Mouse (Mus musculus): ENCODE results near the gene Gria4. TPM values are rescaled to one million over a fixed set of nuclear protein-coding genes. Genes with fewer than 3 reads are reported as not detected.

Gene Gria4
- total and polyA plus RNA-seq, 2 experiments = 0.02 to 0.09 TPM

DNA sequence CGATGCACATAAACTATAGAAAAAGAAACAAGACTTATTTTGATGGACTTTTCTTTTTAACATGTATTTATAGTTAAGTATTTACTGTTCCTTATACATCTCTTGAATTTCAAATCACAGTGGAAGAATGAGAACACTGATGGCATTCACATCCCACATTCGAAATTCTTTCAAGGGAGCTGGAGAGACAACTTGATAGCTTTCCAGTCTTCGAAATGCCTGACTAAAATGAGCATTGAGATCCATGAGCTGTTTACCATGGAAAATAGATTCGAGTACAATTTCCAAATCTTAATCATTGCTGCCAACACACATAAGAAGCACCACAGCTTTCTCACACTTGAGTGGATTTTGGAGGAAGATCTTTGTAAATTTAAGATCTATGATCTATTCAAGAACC is 164.1 kb downstream of the Gria4 start:
- H3K27me3 ChIP-seq (ENCODE audit: control insufficient read depth, insufficient read depth, low read length) = no peaks in the 10 kb centered on the region
- TF ChIP-seq CTCF (IDR thresholded peaks at IDR 0.05; ENCODE audit: low read depth, low read length) = no peak
- TF ChIP-seq POLR2A (IDR thresholded peaks at IDR 0.05; ENCODE audit: extremely low read depth, insufficient read depth, low read length) = no peak
- no peak for DNase-seq (ENCODE audit: extremely low read depth, low read depth, low spot score)
- H3K9ac ChIP-seq (ENCODE audit: low read depth, low read length) = no peak overlapping the region
- no peaks in the 10 kb centered on the region for H3K79me2 ChIP-seq (ENCODE audit: control insufficient read depth, insufficient read depth, low read length)
- no peaks in the 10 kb centered on the region for H3K36me3 ChIP-seq (ENCODE audit: control insufficient read depth, insufficient read depth, low read length)
- 61% methylated on average over 4 of the region's 4 CpGs for WGBS
- H3K4me3 ChIP-seq (ENCODE audit: insufficient read depth, low read depth, low read length) = no peak overlapping the region
- H3K27ac ChIP-seq (replicated peaks; ENCODE audit: insufficient read depth, low read depth, low read length) = no peak overlapping the region
- no peaks in the 10 kb centered on the region for H3K4me1 ChIP-seq (ENCODE audit: control insufficient read depth, insufficient read depth, low read length)

DNA sequence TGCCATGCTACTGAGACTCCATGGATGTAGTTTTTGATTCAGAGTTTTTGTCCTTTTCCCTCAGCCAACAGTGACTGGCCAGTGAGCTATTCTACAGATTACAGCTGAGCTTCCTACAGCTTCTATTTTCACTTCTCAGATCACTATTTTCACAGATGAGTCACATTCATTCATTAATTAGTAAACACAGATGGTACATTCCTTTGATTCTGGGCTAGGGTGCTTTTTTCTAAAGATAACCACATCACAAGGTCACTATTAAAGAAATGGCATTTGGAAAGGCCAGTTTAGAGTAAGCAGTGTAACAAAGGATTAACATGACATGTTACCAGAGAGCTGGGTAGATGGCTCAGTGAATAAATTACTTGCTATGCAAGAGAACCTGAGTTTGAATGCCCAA is 180.7 kb downstream of the Gria4 start:
- no peaks in the 10 kb centered on the region for H3K27me3 ChIP-seq (ENCODE audit: control insufficient read depth, insufficient read depth, low read length)
- no peak for TF ChIP-seq CTCF (IDR thresholded peaks at IDR 0.05; ENCODE audit: low read depth, low read length)
- no peak for TF ChIP-seq POLR2A (IDR thresholded peaks at IDR 0.05; ENCODE audit: extremely low read depth, insufficient read depth, low read length)
- no peak overlapping the region for H3K27ac ChIP-seq (replicated peaks; ENCODE audit: insufficient read depth, low read depth, low read length)
- no peak overlapping the region for H3K4me3 ChIP-seq (ENCODE audit: insufficient read depth, low read depth, low read length)
- no peaks in the 10 kb centered on the region for H3K36me3 ChIP-seq (ENCODE audit: control insufficient read depth, insufficient read depth, low read length)
- H3K9ac ChIP-seq (ENCODE audit: low read depth, low read length) = no peak overlapping the region
- DNase-seq (ENCODE audit: extremely low read depth, low read depth, low spot score) = no peak
- H3K4me1 ChIP-seq (ENCODE audit: control insufficient read depth, insufficient read depth, low read length) = no peaks in the 10 kb centered on the region
- H3K79me2 ChIP-seq (ENCODE audit: control insufficient read depth, insufficient read depth, low read length) = no peaks in the 10 kb centered on the region

DNA sequence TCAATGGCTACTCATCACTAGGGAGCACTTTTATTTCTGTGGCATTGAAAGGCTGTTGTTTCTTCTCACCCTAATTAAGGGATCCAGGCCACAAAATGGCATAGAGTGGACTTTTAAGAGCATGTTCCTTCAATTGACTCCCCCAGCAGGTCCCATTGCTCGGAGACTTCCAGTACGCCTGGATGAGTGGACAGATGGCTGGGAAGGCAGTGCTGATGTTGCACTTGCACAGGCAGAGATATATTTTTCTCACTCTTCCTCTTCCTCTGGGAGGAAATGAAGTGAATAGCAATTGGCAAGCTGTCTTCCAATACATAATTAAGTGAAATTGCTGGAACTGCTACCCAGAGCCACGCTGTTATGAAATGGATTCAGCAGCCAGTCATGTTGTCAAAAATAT is 190.7 kb downstream of the Gria4 start:
- Histone ChIP-seq H3K36me3 (ENCODE audit: control insufficient read depth, insufficient read depth, low read length) (no peaks in the 10 kb centered on the region), H3K27me3 (ENCODE audit: control insufficient read depth, insufficient read depth, low read length) (no peaks in the 10 kb centered on the region), H3K79me2 (ENCODE audit: control insufficient read depth, insufficient read depth, low read length) (no peaks in the 10 kb centered on the region), H3K4me1 (ENCODE audit: control insufficient read depth, insufficient read depth, low read length) (no peaks in the 10 kb centered on the region), H3K27ac (replicated peaks; ENCODE audit: insufficient read depth, low read depth, low read length) (no peak overlapping the region), H3K9ac (ENCODE audit: low read depth, low read length) (no peak overlapping the region), H3K4me3 (ENCODE audit: insufficient read depth, low read depth, low read length) (no peak overlapping the region)
- WGBS = 73% methylated on average over 3 of the region's 3 CpGs
- DNase-seq (ENCODE audit: extremely low read depth, low read depth, low spot score) = no peak
- TF ChIP-seq POLR2A (IDR thresholded peaks at IDR 0.05; ENCODE audit: extremely low read depth, insufficient read depth, low read length) (no peak), CTCF (IDR thresholded peaks at IDR 0.05; ENCODE audit: low read depth, low read length) (no peak)

DNA sequence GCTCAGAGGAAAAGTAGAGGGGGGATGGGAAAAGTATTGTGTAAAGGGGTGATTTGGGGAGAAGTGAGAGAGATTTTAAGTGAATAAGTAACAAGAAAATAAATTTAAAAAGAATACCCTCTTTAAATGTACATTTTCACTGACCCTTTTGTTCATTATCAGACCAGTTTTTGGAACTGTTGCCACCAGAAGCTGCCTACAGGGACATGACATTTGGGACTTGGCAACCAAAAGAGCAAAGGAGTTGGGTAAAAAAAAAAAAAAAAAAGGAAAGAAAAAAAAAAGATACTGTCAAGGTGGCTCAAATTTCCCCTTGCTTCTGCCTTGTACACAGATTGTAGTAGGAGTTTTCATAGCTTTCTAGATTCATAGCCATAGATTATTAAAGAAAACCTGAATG is 191.8 kb downstream of the Gria4 start:
- Histone ChIP-seq H3K4me3 (ENCODE audit: insufficient read depth, low read depth, low read length) (no peak overlapping the region), H3K27me3 (ENCODE audit: control insufficient read depth, insufficient read depth, low read length) (no peaks in the 10 kb centered on the region), H3K4me1 (ENCODE audit: control insufficient read depth, insufficient read depth, low read length) (no peaks in the 10 kb centered on the region), H3K36me3 (ENCODE audit: control insufficient read depth, insufficient read depth, low read length) (no peaks in the 10 kb centered on the region), H3K79me2 (ENCODE audit: control insufficient read depth, insufficient read depth, low read length) (no peaks in the 10 kb centered on the region), H3K27ac (replicated peaks; ENCODE audit: insufficient read depth, low read depth, low read length) (no peak overlapping the region), H3K9ac (ENCODE audit: low read depth, low read length) (no peak overlapping the region)
- TF ChIP-seq POLR2A (IDR thresholded peaks at IDR 0.05; ENCODE audit: extremely low read depth, insufficient read depth, low read length) (no peak), CTCF (IDR thresholded peaks at IDR 0.05; ENCODE audit: low read depth, low read length) (no peak)
- DNase-seq (ENCODE audit: extremely low read depth, low read depth, low spot score) = no peak

DNA sequence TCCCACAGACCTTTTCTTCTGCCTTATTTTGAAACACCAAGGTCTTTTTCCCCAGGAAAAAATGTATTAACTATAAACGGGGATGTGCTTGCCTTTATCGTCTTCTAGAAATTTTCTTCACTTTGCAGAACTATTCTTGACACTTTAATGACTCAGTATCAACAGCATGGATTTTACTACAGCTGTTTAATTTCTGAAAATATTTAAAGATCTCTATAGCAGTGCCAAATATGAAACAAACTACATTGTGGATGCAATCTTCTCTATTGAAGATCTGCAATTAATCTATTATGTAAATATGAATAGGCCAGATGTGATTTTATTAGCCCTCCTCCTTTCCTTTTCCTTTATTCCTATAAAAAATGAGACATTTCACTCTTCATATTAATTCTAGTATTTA is 194.2 kb downstream of the Gria4 start:
- WGBS = 72% methylated on average over 2 of the region's 2 CpGs
- H3K4me3 ChIP-seq (ENCODE audit: insufficient read depth, low read depth, low read length) = no peak overlapping the region
- no peaks in the 10 kb centered on the region for H3K27me3 ChIP-seq (ENCODE audit: control insufficient read depth, insufficient read depth, low read length)
- H3K79me2 ChIP-seq (ENCODE audit: control insufficient read depth, insufficient read depth, low read length) = no peaks in the 10 kb centered on the region
- H3K27ac ChIP-seq (replicated peaks; ENCODE audit: insufficient read depth, low read depth, low read length) = no peak overlapping the region
- no peaks in the 10 kb centered on the region for H3K4me1 ChIP-seq (ENCODE audit: control insufficient read depth, insufficient read depth, low read length)
- no peaks in the 10 kb centered on the region for H3K36me3 ChIP-seq (ENCODE audit: control insufficient read depth, insufficient read depth, low read length)
- no peak for DNase-seq (ENCODE audit: extremely low read depth, low read depth, low spot score)
- no peak overlapping the region for H3K9ac ChIP-seq (ENCODE audit: low read depth, low read length)
- TF ChIP-seq CTCF (IDR thresholded peaks at IDR 0.05; ENCODE audit: low read depth, low read length) = no peak
- TF ChIP-seq POLR2A (IDR thresholded peaks at IDR 0.05; ENCODE audit: extremely low read depth, insufficient read depth, low read length) = no peak

DNA sequence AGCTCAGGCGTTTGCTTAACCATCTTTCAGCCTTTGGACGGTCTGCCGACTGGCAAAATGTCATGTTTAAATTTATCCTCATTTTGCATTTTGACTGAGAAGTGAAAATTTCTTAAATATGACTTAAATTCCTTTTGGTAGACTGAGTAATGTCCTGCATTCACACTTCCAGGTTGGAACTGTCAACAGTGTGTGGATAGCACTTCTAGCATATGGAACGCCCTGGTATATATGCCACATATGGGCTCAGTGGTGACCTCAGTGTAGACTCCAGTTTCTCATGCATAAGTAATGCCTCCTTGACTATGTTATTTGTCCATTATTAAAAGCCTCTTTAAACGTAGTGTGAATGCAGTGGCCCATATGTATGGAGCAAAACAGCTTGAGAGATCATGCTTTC is 222.4 kb downstream of the Gria4 start:
- H3K9ac ChIP-seq (ENCODE audit: low read depth, low read length) = no peak overlapping the region
- no peaks in the 10 kb centered on the region for H3K4me1 ChIP-seq (ENCODE audit: control insufficient read depth, insufficient read depth, low read length)
- 71% methylated on average over 5 of the region's 5 CpGs for WGBS
- H3K79me2 ChIP-seq (ENCODE audit: control insufficient read depth, insufficient read depth, low read length) = no peaks in the 10 kb centered on the region
- no peaks in the 10 kb centered on the region for H3K27me3 ChIP-seq (ENCODE audit: control insufficient read depth, insufficient read depth, low read length)
- no peak for DNase-seq (ENCODE audit: extremely low read depth, low read depth, low spot score)
- no peak for TF ChIP-seq POLR2A (IDR thresholded peaks at IDR 0.05; ENCODE audit: extremely low read depth, insufficient read depth, low read length)
- TF ChIP-seq CTCF (IDR thresholded peaks at IDR 0.05; ENCODE audit: low read depth, low read length) = no peak
- H3K4me3 ChIP-seq (ENCODE audit: insufficient read depth, low read depth, low read length) = no peak overlapping the region
- H3K27ac ChIP-seq (replicated peaks; ENCODE audit: insufficient read depth, low read depth, low read length) = no peak overlapping the region
- no peaks in the 10 kb centered on the region for H3K36me3 ChIP-seq (ENCODE audit: control insufficient read depth, insufficient read depth, low read length)
